Mouse (Mus musculus): ENCODE data around the gene Ccdc13. TPM values are rescaled to one million over a fixed set of nuclear protein-coding genes. Genes with fewer than 3 reads are reported as not detected.
A peak's percentile ranks its signal among the peaks of the same experiment; 100 is the strongest.

The Ccdc13 gene
- polyA plus RNA-seq, 1 experiment = 0.34 TPM

DNA sequence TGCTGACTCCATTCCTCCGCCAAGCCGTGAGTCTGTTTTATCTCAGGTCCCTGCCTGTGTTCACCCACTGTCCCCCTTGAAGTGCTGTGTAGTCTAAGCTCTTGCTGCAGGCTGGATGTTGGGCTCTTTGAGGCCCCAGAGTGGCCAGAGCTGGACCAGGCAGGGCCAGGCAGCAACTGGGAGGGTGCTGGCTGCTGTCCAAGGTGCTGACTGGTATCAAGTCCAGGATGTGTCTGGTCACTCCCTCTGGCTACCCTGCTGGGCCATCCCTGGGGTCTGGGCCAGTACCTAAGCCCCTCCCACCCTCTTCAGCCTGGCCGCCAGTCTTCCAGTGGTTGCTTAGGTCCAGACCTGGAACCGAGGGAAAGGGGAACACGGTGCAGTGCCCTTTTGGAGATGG, 48.1 kb downstream of the Ccdc13 start:
- Histone ChIP-seq H3K4me3 (replicated peaks) (no peak overlapping the region), H3K27me3 (replicated peaks) (peaks cover 91% of the 10 kb centered on the region), H3K36me3 (replicated peaks; ENCODE audit: low read length) (no peaks in the 10 kb centered on the region), H3K4me1 (peaks cover 3% of the 10 kb centered on the region; the same call in 1 of the 2 replicates), H3K9me3 (no peaks in the 10 kb centered on the region)
- TF ChIP-seq GATA1 (IDR thresholded peaks at IDR 0.05; ENCODE audit: borderline replicate concordance, low read length) (no peak), FLI1 (IDR thresholded peaks at IDR 0.05; ENCODE audit: low read length) (no peak)

DNA sequence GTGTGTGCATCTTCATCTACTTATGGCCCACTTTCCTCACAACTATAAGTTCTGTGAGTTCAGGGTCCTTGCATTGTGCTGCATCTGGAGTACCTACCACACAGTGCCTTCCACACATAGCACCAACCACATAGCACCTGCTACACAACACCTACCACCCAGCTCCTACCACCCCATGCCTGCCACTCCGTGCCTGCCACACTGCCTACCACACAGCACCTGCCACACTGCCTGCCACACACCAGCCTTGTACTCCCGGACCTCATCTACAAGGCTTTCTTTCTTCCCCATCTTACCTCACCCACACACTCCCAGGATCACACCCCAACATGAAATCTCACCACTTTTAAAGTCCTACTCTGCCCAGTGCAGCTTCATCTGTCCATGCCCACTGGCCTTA, 52.9 kb downstream of the Ccdc13 start:
- no peaks in the 10 kb centered on the region for H3K36me3 ChIP-seq (replicated peaks; ENCODE audit: low read length)
- no peaks in the 10 kb centered on the region for H3K9me3 ChIP-seq
- H3K4me1 ChIP-seq = peaks cover 3% of the 10 kb centered on the region; the same call in 1 of the 2 replicates
- peaks cover 86% of the 10 kb centered on the region for H3K27me3 ChIP-seq (replicated peaks)
- no peak for TF ChIP-seq GATA1 (IDR thresholded peaks at IDR 0.05; ENCODE audit: borderline replicate concordance, low read length)
- TF ChIP-seq FLI1 (IDR thresholded peaks at IDR 0.05; ENCODE audit: low read length) = no peak
- no peak overlapping the region for H3K4me3 ChIP-seq (replicated peaks)

DNA sequence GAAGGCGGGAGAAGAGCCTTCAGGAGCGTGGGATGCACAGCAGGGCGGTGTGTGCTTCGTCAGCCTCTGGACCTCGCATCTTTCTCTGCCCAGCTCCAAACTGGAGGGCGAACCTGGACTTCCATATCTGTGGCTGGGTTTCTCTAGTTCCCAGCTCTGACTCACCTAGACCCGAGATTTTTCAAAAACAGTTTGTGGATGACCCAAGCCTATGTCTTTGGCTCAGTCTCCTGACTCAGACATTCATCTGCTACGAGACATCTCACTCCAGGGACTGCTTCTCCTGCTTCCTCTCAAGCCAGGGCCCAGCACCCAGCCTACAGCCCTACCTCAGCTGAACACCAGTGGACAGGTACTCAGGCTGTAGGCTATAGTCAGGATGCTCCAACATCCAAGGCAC, 54.0 kb downstream of the Ccdc13 start:
- no peak for TF ChIP-seq GATA1 (IDR thresholded peaks at IDR 0.05; ENCODE audit: borderline replicate concordance, low read length)
- TF ChIP-seq FLI1 (IDR thresholded peaks at IDR 0.05; ENCODE audit: low read length) = no peak
- Histone ChIP-seq H3K9me3 (no peaks in the 10 kb centered on the region), H3K4me1 (peaks cover 3% of the 10 kb centered on the region; the same call in 1 of the 2 replicates), H3K4me3 (replicated peaks) (no peak overlapping the region), H3K27me3 (replicated peaks) (peaks cover 86% of the 10 kb centered on the region), H3K36me3 (replicated peaks; ENCODE audit: low read length) (no peaks in the 10 kb centered on the region)

DNA sequence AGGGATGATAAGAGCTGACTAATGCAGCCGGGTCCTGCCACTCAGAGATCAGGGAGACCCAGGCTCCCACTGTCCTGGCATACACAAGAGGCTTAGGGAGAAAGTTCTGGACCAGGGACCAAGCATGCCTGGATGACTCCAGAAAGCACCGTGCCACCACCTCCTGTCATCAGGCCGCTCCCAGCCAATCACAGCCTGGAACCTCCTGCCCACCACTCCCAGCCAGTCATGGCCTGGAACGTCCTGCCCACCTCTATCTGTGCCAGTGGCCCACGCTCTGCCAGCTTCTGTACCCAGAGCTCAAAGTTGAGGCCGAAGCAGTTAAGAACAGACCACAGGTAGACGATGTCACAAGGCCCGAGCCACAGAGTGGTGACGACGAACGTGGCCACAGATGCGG, 54.5 kb downstream of the Ccdc13 start:
- TF ChIP-seq FLI1 (IDR thresholded peaks at IDR 0.05; ENCODE audit: low read length) = no peak
- no peak for TF ChIP-seq GATA1 (IDR thresholded peaks at IDR 0.05; ENCODE audit: borderline replicate concordance, low read length)
- Histone ChIP-seq H3K9me3 (no peaks in the 10 kb centered on the region), H3K4me3 (replicated peaks) (no peak overlapping the region), H3K36me3 (replicated peaks; ENCODE audit: low read length) (no peaks in the 10 kb centered on the region), H3K27me3 (replicated peaks) (peaks cover 88% of the 10 kb centered on the region), H3K4me1 (peaks cover 3% of the 10 kb centered on the region; the same call in 1 of the 2 replicates)

DNA sequence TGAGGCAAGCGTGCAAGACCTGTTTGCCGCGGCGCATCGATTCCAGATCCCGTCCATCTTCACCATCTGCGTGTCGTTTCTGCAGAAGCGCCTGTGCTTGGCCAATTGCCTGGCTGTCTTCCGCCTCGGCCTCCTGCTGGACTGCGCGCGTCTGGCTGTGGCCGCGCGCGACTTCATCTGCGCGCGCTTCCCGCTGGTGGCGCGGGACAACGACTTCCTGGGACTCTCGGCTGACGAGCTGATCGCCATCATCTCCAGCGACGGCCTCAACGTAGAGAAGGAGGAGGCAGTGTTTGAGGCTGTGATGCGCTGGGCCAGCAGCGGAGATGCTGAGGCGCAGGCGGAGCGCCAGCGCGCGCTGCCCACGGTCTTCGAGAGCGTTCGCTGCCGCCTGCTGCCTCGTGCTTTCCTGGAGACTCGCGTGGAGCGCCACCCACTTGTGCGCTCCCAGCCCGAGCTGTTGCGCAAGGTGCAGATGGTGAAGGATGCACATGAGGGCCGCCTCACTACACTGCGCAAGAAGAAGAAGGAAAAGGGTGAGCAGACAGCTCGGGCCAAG, 61.1 kb downstream of the Ccdc13 start:
- TF ChIP-seq GATA1 (IDR thresholded peaks at IDR 0.05; ENCODE audit: borderline replicate concordance, low read length) (no peak), FLI1 (IDR thresholded peaks at IDR 0.05; ENCODE audit: low read length) (no peak)
- Histone ChIP-seq H3K9me3 (peaks cover 11% of the 10 kb centered on the region), H3K4me3 (replicated peaks) (peak overlapping the region; percentile 77), H3K4me1 (peaks cover 12% of the 10 kb centered on the region), H3K27me3 (replicated peaks) (peaks cover 77% of the 10 kb centered on the region), H3K36me3 (replicated peaks; ENCODE audit: low read length) (no peaks in the 10 kb centered on the region)

DNA sequence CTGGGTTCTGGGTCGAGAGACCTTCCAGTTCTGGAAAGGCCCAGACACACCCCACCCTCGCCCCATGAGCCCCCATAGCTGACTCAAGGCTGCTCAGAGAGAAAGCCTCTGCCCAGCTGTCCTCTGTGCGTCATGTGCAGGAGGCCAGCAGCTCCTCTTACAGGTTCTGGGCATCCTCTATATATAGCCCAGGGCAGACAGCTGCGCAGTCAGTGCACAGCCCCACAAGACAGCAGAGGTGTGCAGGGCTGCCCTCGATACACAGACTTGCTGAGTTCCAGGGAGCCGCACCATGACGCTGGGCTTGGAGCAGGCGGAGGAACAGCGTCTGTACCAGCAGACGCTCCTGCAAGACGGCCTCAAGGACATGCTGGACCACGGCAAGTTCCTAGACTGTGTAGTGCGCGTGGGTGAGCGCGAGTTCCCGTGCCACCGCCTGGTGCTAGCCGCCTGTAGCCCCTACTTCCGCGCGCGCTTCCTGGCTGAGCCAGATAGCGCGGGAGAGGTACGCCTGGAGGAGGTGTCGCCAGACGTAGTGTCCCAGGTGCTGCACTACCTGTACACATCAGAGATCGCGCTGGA, 61.7 kb downstream of the Ccdc13 start, which contains the start of gene Klhl40:
Gene Klhl40, plus strand, starts transcription at position 124 of the 582 bp plus-strand sequence.
- Histone ChIP-seq H3K27me3 (replicated peaks) (peaks cover 78% of the 10 kb centered on the region), H3K4me1 (peaks cover 12% of the 10 kb centered on the region), H3K36me3 (replicated peaks; ENCODE audit: low read length) (no peaks in the 10 kb centered on the region), H3K9me3 (peaks cover 11% of the 10 kb centered on the region), H3K4me3 (replicated peaks) (peak within 1 kb of the TSS; percentile 77)
- TF ChIP-seq FLI1 (IDR thresholded peaks at IDR 0.05; ENCODE audit: low read length) (no peak), GATA1 (IDR thresholded peaks at IDR 0.05; ENCODE audit: borderline replicate concordance, low read length) (no peak)

DNA sequence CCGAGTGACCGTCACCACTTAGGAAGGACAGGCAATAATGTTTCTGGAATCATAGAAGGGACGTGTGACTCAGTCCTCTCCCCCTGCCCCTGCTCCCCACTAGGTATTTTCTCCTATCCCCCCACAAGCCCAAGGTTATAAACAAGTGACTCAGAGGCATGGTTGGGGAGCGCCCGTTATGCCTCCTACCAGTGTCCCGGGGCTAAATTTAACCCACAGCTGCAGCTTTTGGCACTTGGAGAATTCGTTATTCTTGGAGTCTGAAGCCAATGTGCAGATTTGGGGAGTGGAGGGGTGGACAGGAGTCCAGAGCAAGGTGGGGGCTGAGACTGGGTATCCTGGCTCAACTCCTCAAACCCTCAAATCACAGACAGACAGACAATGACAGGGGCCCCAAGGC, 62.8 kb downstream of the Ccdc13 start:
- H3K4me3 ChIP-seq (replicated peaks) = no peak overlapping the region
- peaks cover 79% of the 10 kb centered on the region for H3K27me3 ChIP-seq (replicated peaks)
- peaks cover 11% of the 10 kb centered on the region for H3K9me3 ChIP-seq
- H3K36me3 ChIP-seq (replicated peaks; ENCODE audit: low read length) = no peaks in the 10 kb centered on the region
- H3K4me1 ChIP-seq = peaks cover 12% of the 10 kb centered on the region
- TF ChIP-seq FLI1 (IDR thresholded peaks at IDR 0.05; ENCODE audit: low read length) (no peak), GATA1 (IDR thresholded peaks at IDR 0.05; ENCODE audit: borderline replicate concordance, low read length) (no peak)

DNA sequence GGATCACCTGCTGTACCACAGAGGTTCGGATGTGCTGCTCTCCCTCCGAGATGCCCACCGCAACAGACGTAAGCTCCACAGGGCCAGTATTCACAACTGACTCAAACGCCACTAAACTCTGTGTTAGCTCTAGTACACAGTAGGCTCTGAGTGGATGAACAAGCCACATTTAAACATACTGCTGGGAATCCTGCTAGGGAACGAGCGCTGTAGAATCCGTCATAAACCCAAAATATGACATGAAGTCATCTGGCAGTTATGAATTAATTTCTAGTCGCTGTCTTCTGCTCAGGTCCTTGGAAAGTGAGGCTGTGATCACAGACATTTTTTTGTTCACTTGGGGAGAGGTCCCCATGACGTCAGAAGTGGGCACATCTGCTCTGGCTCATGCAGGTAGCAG, 63.3 kb downstream of the Ccdc13 start:
- no peak for TF ChIP-seq GATA1 (IDR thresholded peaks at IDR 0.05; ENCODE audit: borderline replicate concordance, low read length)
- no peak for TF ChIP-seq FLI1 (IDR thresholded peaks at IDR 0.05; ENCODE audit: low read length)
- Histone ChIP-seq H3K9me3 (peaks cover 11% of the 10 kb centered on the region), H3K4me3 (replicated peaks) (no peak overlapping the region), H3K27me3 (replicated peaks) (peaks cover 81% of the 10 kb centered on the region), H3K36me3 (replicated peaks; ENCODE audit: low read length) (no peaks in the 10 kb centered on the region), H3K4me1 (peaks cover 12% of the 10 kb centered on the region)

DNA sequence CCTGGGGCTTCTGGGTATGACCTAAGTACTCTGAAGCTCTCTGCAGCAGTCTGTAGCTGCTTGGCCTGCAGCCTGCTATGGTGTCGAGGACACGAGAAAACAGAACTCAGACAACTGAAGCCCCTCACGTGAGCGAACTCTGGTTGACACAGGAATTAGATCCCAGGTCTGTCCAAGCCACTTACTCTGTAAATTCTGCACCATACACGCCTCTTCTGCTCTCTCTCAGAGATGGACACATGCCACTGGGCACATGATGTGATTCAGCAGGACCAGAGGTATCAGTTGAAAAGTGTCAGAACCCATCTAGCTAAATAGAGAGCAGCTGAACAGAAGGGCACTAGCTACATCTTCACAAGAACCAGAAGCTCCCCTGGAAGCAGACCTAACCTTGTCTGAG, 66.8 kb downstream of the Ccdc13 start:
- peaks cover 66% of the 10 kb centered on the region for H3K27me3 ChIP-seq (replicated peaks)
- no peak overlapping the region for H3K4me3 ChIP-seq (replicated peaks)
- TF ChIP-seq FLI1 (IDR thresholded peaks at IDR 0.05; ENCODE audit: low read length) (no peak), GATA1 (IDR thresholded peaks at IDR 0.05; ENCODE audit: borderline replicate concordance, low read length) (no peak)
- H3K4me1 ChIP-seq = no peaks in the 10 kb centered on the region; the same call in 1 of the 2 replicates
- no peaks in the 10 kb centered on the region for H3K9me3 ChIP-seq
- H3K36me3 ChIP-seq (replicated peaks; ENCODE audit: low read length) = no peaks in the 10 kb centered on the region

DNA sequence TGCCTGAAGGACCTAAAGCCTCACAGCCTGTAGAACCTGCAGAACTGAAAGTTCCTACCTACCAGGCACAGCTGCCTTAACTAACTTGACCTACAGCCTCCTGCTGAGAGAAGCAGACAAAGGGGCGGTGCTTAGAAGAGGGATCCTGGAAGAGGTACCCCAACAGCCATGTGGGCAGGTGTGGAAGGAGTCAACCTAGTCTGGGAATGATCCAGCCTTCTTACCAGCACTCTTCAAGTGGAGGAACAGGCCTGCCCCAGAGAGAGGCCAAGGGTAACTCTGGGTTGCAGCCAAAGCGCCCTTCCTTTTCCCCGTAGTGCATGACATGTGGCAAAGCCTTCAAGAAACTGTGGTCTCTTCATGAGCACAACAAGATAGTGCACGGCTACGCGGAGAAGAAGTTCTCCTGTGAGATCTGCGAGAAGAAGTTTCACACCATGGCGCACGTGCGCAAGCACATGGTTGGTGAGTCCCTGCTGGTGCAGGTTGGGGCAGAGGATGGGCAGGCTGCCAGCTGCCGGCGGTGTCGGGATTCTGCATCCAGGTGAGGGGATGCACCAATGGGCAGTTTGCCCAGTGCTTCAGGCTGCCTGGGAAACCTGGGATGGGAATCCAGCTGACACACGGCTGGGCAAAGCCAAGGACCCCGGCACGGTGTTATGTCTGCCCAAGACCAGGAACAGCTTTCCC, 74.0 kb downstream of the Ccdc13 start:
- Histone ChIP-seq H3K27me3 (replicated peaks) (peaks cover 83% of the 10 kb centered on the region), H3K4me3 (replicated peaks) (no peak overlapping the region)

More for the DNA sequence above, 74.0 kb downstream of the Ccdc13 start:
- no peaks in the 10 kb centered on the region for H3K9me3 ChIP-seq
- no peak for TF ChIP-seq GATA1 (IDR thresholded peaks at IDR 0.05; ENCODE audit: borderline replicate concordance, low read length)
- TF ChIP-seq FLI1 (IDR thresholded peaks at IDR 0.05; ENCODE audit: low read length) = no peak
- H3K36me3 ChIP-seq (replicated peaks; ENCODE audit: low read length) = no peaks in the 10 kb centered on the region
- peaks cover 8% of the 10 kb centered on the region for H3K4me1 ChIP-seq

All from megakaryocyte, embryonic 14.5 days (primary cell).